Mouse (Mus musculus): ENCODE measurements around the gene Dlg3. TPM values are rescaled to one million over a fixed set of nuclear protein-coding genes. Genes with fewer than 3 reads are reported as not detected.

Dlg3 gene
- polyA plus RNA-seq, 1 experiment from 2014 or later: 2.2 TPM

DNA sequence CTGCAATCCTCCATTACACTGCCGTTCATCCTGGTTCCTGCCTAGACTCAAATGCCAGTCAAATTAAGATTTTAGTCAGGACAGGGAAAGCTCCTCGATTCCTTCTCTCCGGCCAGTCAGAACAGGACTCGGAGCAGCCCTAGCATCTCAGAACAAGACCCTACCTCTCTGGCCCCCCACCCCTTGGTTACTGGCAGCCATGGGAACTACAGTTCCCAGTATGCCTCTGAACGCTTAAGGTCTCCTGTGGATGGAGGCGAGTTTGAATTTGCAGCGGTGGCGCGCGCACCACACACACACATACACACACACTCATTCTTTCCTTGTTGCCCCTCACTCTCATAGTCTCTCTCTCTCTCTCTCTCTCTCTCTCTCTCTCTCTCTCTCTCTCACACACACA, 28.1 kb upstream of the Dlg3 start:
- TF ChIP-seq CTCF (IDR thresholded peaks at IDR 0.05; ENCODE audit: low read depth): no peak
- no peaks in the 10 kb centered on the region for H3K36me3 ChIP-seq (ENCODE audit: control insufficient read depth, insufficient read depth)
- no peaks in the 10 kb centered on the region for H3K27me3 ChIP-seq (replicated peaks; ENCODE audit: control insufficient read depth, insufficient read depth, low read length)
- no peak for ATAC-seq
- 25% methylated on average over 10 of the region's 10 CpGs for WGBS
- H3K4me2 ChIP-seq (replicated peaks; ENCODE audit: low read depth): peak overlapping the region; percentile 60
- 0 out of 2 replicates have a peak, but pooled peaks cover 4% of the 10 kb centered on the region for H3K9me3 ChIP-seq (ENCODE audit: control insufficient read depth)
- no peak overlapping the region for H3K9ac ChIP-seq (ENCODE audit: low read depth, low read length)
- H3K4me3 ChIP-seq (ENCODE audit: low read depth, low read length): peak overlapping the region; percentile 22
- no peak overlapping the region for H3K27ac ChIP-seq (ENCODE audit: low read depth, low read length)
- H3K4me1 ChIP-seq (replicated peaks; ENCODE audit: control insufficient read depth, insufficient read depth, low read length): no peaks in the 10 kb centered on the region

DNA sequence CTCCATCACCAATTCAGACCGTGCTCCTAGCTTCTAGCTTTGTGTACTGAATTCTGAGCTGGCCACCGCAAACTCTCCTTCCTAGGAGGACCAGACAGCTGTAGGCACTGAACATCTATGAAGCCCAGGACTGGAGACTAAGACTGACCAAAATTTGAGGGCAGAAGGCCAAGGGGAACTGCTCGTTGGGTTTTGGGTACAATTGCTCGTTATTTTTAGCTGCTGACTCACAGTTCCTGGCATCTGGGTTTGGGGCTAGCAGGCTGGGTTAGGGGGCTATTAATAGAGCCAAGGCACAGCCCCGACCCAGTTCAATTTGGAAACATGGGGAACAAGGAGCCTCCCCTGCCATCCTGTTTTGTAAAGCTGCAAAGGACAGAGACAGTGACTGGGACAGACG, 26.7 kb upstream of the Dlg3 start:
- Histone ChIP-seq H3K9ac (ENCODE audit: low read depth, low read length) (no peak overlapping the region), H3K4me2 (replicated peaks; ENCODE audit: low read depth) (no peak overlapping the region), H3K36me3 (ENCODE audit: control insufficient read depth, insufficient read depth) (no peaks in the 10 kb centered on the region), H3K9me3 (ENCODE audit: control insufficient read depth) (0 out of 2 replicates have a peak, but pooled peaks cover 4% of the 10 kb centered on the region), H3K4me1 (replicated peaks; ENCODE audit: control insufficient read depth, insufficient read depth, low read length) (no peaks in the 10 kb centered on the region), H3K27ac (ENCODE audit: low read depth, low read length) (no peak overlapping the region), H3K27me3 (replicated peaks; ENCODE audit: control insufficient read depth, insufficient read depth, low read length) (no peaks in the 10 kb centered on the region), H3K4me3 (ENCODE audit: low read depth, low read length) (no peak overlapping the region)
- 57% methylated on average over 6 of the region's 6 CpGs for WGBS
- ATAC-seq: no peak
- TF ChIP-seq CTCF (IDR thresholded peaks at IDR 0.05; ENCODE audit: low read depth): no peak

DNA sequence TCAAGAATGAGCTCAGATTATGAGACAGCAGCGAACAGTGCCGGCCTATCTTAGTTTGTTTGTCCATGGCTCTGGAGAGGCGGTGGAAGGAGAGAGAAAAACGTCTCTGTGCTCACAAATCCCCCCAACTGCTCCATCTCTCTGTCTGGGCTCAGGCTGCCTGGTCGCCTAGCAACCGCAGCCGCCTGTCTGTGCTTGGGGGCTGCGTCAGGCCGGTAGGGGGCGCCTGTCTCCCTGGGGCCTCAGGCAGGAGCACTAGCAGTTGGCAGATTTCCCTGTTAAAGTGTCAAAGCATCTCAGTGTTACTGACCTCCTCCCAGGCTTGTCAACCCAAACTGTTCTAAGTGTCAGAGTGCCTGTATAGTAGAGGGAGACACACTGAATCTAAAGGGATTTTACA, 25.6 kb upstream of the Dlg3 start:
- TF ChIP-seq CTCF (IDR thresholded peaks at IDR 0.05; ENCODE audit: low read depth): peak; percentile 68
- Histone ChIP-seq H3K36me3 (ENCODE audit: control insufficient read depth, insufficient read depth) (no peaks in the 10 kb centered on the region), H3K4me2 (replicated peaks; ENCODE audit: low read depth) (no peak overlapping the region), H3K4me1 (replicated peaks; ENCODE audit: control insufficient read depth, insufficient read depth, low read length) (no peaks in the 10 kb centered on the region), H3K27ac (ENCODE audit: low read depth, low read length) (no peak overlapping the region), H3K9me3 (ENCODE audit: control insufficient read depth) (0 out of 2 replicates have a peak, but pooled peaks cover 4% of the 10 kb centered on the region), H3K27me3 (replicated peaks; ENCODE audit: control insufficient read depth, insufficient read depth, low read length) (no peaks in the 10 kb centered on the region), H3K9ac (ENCODE audit: low read depth, low read length) (no peak overlapping the region), H3K4me3 (ENCODE audit: low read depth, low read length) (no peak overlapping the region)
- WGBS: 12% methylated on average over 10 of the region's 10 CpGs
- no peak for ATAC-seq

DNA sequence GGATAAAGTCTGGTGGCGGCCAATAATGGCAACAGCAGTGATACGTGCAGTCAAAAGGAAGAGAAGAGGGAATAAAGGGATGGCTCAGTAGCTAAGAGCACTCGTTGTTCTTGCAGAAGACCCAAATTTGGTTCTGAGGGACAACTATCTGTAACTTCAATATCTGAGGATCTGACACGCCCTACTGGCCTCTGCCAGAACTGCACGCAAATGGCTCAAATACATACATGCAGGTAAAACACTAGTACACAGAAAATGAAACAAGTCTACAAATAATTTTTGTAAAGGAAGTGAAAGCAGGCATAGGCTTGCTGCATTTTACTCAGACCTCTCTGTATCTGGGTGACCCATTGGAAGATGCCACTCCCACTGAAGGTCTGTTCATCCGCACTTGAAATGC, 1.7 kb upstream of the Dlg3 start:
- Histone ChIP-seq H3K27ac (ENCODE audit: low read depth, low read length) (no peak overlapping the region), H3K9ac (ENCODE audit: low read depth, low read length) (no peak overlapping the region), H3K4me1 (replicated peaks; ENCODE audit: control insufficient read depth, insufficient read depth, low read length) (no peaks in the 10 kb centered on the region), H3K4me3 (ENCODE audit: low read depth, low read length) (no peak overlapping the region), H3K9me3 (ENCODE audit: control insufficient read depth) (no peaks in the 10 kb centered on the region), H3K36me3 (ENCODE audit: control insufficient read depth, insufficient read depth) (no peaks in the 10 kb centered on the region), H3K4me2 (replicated peaks; ENCODE audit: low read depth) (no peak overlapping the region), H3K27me3 (replicated peaks; ENCODE audit: control insufficient read depth, insufficient read depth, low read length) (0 out of 2 replicates have a peak, but pooled peaks cover 3% of the 10 kb centered on the region)
- 79% methylated on average over 6 of the region's 6 CpGs for WGBS
- TF ChIP-seq CTCF (IDR thresholded peaks at IDR 0.05; ENCODE audit: low read depth): peak; percentile 44
- no peak for ATAC-seq

DNA sequence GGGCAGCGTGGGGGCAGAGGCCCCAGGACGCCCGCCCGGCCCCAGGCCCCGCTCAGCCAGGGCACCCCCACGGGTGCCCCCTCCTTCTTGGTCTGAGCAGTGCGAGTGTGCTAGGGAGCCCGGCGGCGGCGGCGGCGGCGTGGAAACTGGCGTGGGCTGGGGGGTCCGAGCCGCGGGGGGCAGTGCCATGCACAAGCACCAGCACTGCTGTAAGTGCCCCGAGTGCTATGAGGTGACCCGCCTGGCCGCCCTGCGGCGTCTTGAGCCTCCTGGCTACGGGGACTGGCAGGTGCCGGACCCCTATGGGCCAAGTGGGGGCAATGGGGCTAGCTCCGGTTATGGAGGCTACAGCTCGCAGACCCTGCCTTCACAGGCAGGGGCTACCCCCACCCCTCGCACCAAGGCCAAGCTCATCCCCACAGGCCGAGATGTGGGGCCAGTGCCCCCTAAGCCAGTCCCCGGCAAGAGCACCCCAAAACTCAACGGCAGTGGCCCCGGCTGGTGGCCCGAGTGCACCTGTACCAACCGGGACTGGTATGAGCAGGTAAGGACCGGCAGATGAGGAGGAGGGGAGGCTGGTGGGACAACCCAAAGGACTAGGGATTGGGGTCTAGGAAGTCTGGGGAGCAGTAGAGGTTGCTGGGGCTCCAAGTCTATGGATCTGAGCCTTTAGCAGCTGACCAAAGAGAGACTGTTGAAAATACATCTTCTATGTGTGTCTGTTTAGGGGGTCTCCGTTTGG, 534 bp downstream of the Dlg3 start:
- H3K9me3 ChIP-seq (ENCODE audit: control insufficient read depth): no peaks in the 10 kb centered on the region
- H3K27me3 ChIP-seq (replicated peaks; ENCODE audit: control insufficient read depth, insufficient read depth, low read length): 0 out of 2 replicates have a peak, but pooled peaks cover 3% of the 10 kb centered on the region
- no peaks in the 10 kb centered on the region for H3K36me3 ChIP-seq (ENCODE audit: control insufficient read depth, insufficient read depth)
- peak overlapping the region; percentile 26 for H3K4me3 ChIP-seq (ENCODE audit: low read depth, low read length)
- no peak for ATAC-seq
- H3K27ac ChIP-seq (ENCODE audit: low read depth, low read length): no peak overlapping the region
- H3K9ac ChIP-seq (ENCODE audit: low read depth, low read length): no peak overlapping the region
- H3K4me2 ChIP-seq (replicated peaks; ENCODE audit: low read depth): peak overlapping the region; percentile 57
- no peak for TF ChIP-seq CTCF (IDR thresholded peaks at IDR 0.05; ENCODE audit: low read depth)
- WGBS: 33% methylated on average over 24 of the region's 36 CpGs
- H3K4me1 ChIP-seq (replicated peaks; ENCODE audit: control insufficient read depth, insufficient read depth, low read length): no peaks in the 10 kb centered on the region

DNA sequence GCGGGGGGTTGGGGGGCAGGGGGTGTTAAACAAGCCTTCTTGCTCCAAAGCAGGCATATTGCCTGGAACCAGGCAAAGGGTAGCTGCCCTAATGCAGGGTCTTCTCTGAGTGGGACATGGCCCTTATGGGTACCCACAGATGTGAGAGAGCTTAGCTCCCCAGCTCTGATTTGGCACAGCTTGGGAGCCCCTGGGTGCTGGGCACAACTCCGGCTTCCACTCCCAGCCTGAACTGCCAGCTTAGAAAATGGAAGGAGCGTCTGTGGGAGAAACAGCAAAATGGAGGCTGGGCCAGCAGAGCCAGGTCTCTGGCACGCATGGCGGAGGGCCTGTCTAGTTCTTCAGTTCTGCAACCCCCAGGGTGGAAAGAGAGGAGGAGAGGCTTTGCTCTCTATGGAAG, 1.8 kb downstream of the Dlg3 start:
- H3K27ac ChIP-seq (ENCODE audit: low read depth, low read length): no peak overlapping the region
- H3K36me3 ChIP-seq (ENCODE audit: control insufficient read depth, insufficient read depth): no peaks in the 10 kb centered on the region
- 93% methylated on average over 5 of the region's 5 CpGs for WGBS
- no peak overlapping the region for H3K4me2 ChIP-seq (replicated peaks; ENCODE audit: low read depth)
- no peak overlapping the region for H3K9ac ChIP-seq (ENCODE audit: low read depth, low read length)
- H3K9me3 ChIP-seq (ENCODE audit: control insufficient read depth): no peaks in the 10 kb centered on the region
- ATAC-seq: no peak
- no peak for TF ChIP-seq CTCF (IDR thresholded peaks at IDR 0.05; ENCODE audit: low read depth)
- 0 out of 2 replicates have a peak, but pooled peaks cover 3% of the 10 kb centered on the region for H3K27me3 ChIP-seq (replicated peaks; ENCODE audit: control insufficient read depth, insufficient read depth, low read length)
- no peaks in the 10 kb centered on the region for H3K4me1 ChIP-seq (replicated peaks; ENCODE audit: control insufficient read depth, insufficient read depth, low read length)
- no peak overlapping the region for H3K4me3 ChIP-seq (ENCODE audit: low read depth, low read length)
